Mouse (Mus musculus) midbrain, embryonic 12.5 days (tissue): ENCODE results near the gene Stt3b. TPM values are rescaled to one million over a fixed set of nuclear protein-coding genes. Genes with fewer than 3 reads are reported as not detected.
"Not testable (repeated sequence)": the region's sequence is repeated elsewhere in the genome, so short reads cannot be mapped to it uniquely, and the experiment has no call there.

Experiments used
- ATAC-seq: fragments of 200-750 bp; cut with Nextera tagmentation; 2 replicates; pipeline ENCODE4 v1.8.0; 2017; ENCODE audit warnings: low read depth, moderate TSS enrichment, moderate library complexity; ENCODE audit not compliant: low FRiP score
- H3K27ac ChIP-seq: fragments of 300-500 bp; sonication (generic); replicated peaks from 2 replicates; pipeline ENCODE4 v1.5.1; 2016; ENCODE audit warnings: mild to moderate bottlenecking
- H3K27me3 ChIP-seq: fragments of 300-500 bp; sonication (generic); 2 replicates; pipeline ENCODE4 v1.6.1; 2016; ENCODE audit warnings: mild to moderate bottlenecking
- H3K36me3 ChIP-seq: fragments of 300-500 bp; sonication (generic); 2 replicates; pipeline ENCODE4 v1.6.1; 2016
- H3K4me1 ChIP-seq: fragments of 300-500 bp; sonication (generic); 2 replicates; pipeline ENCODE4 v1.6.1; 2016
- H3K4me2 ChIP-seq: fragments of 300-500 bp; sonication (generic); replicated peaks from 2 replicates; pipeline ENCODE4 v1.6.1; 2016; ENCODE audit warnings: mild to moderate bottlenecking, moderate library complexity
- H3K4me3 ChIP-seq: fragments of 300-500 bp; sonication (generic); 2 replicates; pipeline ENCODE4 v1.5.1; 2016; ENCODE audit warnings: mild to moderate bottlenecking
- H3K9ac ChIP-seq: fragments of 300-500 bp; sonication (generic); replicated peaks from 2 replicates; pipeline ENCODE4 v1.6.1; 2016; ENCODE audit warnings: mild to moderate bottlenecking, moderate library complexity
- H3K9me3 ChIP-seq: fragments of 300-500 bp; sonication (generic); 2 replicates; pipeline ENCODE4 v1.6.1; 2016; ENCODE audit warnings: mild to moderate bottlenecking
- WGBS: fragments of 180-500 bp; shearing (Covaris S2); methylation state at CpG from one replicate; pipeline ENCODE4 v1.1.7; 2016; 5-methylcytosine and 5-hydroxymethylcytosine counted together
- polyA plus RNA-seq: library from polyadenylated mRNA; unstranded; fragments of >200 nt; fragmentation: Nextera tagmentation; extraction: Ambion mirVana; gene quantifications from 2 replicates; pipeline ENCODE4 v1.2.1, GENCODE M21; 2016

The Stt3b gene
- polyA plus RNA-seq, 1 experiment from 2014 or later = 104 TPM

DNA sequence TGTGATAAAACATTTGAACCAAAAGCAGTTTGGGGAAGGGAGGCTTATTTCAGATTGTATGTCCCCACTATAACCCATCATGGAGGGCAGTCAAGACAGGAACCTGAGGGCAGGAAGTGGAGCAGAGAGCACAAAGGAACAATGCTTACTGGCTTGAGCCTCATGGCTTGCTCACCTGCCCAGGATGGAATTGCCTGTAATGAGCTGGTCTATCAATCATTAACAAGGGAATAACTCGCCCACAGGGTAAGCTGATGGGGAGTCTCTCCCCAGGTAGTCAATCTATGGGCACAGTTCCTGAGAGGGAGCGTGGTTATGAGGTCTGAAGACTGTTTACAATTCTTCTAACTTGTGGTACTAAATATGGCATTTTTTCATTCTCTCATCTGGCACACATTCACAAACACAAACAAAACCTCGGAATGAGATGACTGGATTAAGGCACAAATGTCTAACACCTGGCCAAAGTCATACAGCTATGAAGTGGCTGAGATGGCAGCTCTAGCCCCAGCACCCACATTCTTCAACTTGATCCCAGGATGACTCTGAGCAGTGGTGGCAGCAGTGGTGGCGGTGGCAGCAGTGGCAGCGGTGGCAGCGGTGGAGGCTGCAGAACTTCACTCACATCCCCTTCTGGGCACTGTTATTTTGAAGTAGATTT is 22.3 kb downstream of the Stt3b start:
- no peak overlapping the region for H3K27ac ChIP-seq
- H3K4me1 ChIP-seq = peaks cover 5% of the 10 kb centered on the region; the same call in 1 of the 2 replicates
- 97% methylated on average over 6 of the region's 6 CpGs for WGBS
- no peaks in the 10 kb centered on the region for H3K27me3 ChIP-seq
- 0 out of 2 replicates have a peak, but pooled peaks cover 3% of the 10 kb centered on the region for H3K36me3 ChIP-seq
- no peak overlapping the region for H3K4me2 ChIP-seq
- H3K9me3 ChIP-seq = no peaks in the 10 kb centered on the region
- no peak overlapping the region for H3K9ac ChIP-seq
- no peak for ATAC-seq
- no peak overlapping the region for H3K4me3 ChIP-seq

DNA sequence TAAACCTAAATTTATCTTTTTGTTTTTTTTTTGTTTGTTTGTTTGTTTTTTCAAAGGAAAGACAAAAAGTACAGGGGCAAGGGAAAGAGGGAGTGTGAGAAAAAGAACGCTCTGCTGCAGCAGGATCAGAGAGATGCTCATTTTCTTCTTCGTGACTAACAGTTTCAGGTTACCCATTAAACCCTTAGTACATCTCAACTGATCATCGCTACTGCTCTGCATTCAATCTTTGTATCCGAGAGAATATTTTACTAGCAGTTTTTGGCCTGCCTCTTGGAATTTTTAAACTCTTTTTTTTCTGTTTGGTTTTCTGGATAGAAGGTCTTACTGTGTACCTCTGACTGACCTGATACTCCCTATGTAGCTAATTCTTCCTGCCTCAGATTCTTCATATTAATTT is 25.8 kb downstream of the Stt3b start:
- H3K4me2 ChIP-seq = no peak overlapping the region
- no peak overlapping the region for H3K4me3 ChIP-seq
- H3K9me3 ChIP-seq = no peaks in the 10 kb centered on the region
- no peak overlapping the region for H3K27ac ChIP-seq
- peaks cover 5% of the 10 kb centered on the region; the same call in 1 of the 2 replicates for H3K4me1 ChIP-seq
- H3K27me3 ChIP-seq = no peaks in the 10 kb centered on the region
- WGBS = 91% methylated on average over 4 of the region's 4 CpGs
- ATAC-seq = no peak
- H3K9ac ChIP-seq = no peak overlapping the region
- peaks cover 12% of the 10 kb centered on the region; the same call in 1 of the 2 replicates for H3K36me3 ChIP-seq

DNA sequence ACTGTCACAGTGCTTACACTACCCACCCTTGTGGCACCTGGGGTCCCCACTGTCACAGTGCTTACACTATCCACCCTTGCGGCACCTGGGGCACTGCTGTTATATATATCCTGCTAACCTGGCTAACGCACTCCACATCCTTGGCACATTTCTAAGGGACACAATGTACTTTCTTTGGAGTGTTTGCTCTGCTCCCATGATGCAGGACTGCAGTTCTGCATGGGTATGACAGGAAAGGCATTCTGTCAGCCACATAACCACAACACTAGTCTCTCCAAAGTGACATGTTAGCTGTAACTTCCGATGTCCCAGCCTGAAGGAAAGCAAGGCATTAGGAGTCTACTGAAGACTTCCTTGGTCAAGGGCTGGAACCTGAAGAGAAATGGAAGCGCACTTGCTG is 26.8 kb downstream of the Stt3b start:
- H3K4me2 ChIP-seq = no peak overlapping the region
- H3K27ac ChIP-seq = no peak overlapping the region
- no peak overlapping the region for H3K9ac ChIP-seq
- WGBS = 93% methylated on average over 4 of the region's 4 CpGs
- ATAC-seq = no peak
- H3K4me1 ChIP-seq = peaks cover 5% of the 10 kb centered on the region; the same call in 1 of the 2 replicates
- no peaks in the 10 kb centered on the region for H3K27me3 ChIP-seq
- H3K36me3 ChIP-seq = peaks cover 19% of the 10 kb centered on the region; the same call in 1 of the 2 replicates
- no peaks in the 10 kb centered on the region for H3K9me3 ChIP-seq
- H3K4me3 ChIP-seq = no peak overlapping the region

DNA sequence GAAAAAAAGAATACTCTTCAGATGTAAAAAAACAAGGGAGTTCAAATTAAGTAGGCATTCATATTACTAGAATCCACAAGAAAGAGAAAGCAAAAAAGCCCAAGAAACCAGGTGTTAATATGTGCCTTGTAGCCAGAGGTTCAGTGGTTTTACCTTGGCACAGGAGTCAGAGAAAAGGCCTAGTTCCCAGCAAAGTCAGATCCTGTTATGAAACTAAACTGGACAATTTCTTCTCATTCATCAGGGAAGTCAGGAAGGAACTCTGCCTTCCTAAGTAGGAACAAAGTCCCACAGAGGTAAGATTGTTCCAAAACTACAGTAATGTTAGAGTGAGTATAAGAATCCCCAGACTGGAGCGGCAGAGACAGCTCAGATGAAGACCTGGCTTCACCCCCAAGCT is 31.6 kb downstream of the Stt3b start:
- no peak overlapping the region for H3K27ac ChIP-seq
- H3K9ac ChIP-seq = no peak overlapping the region
- no peak for ATAC-seq
- H3K27me3 ChIP-seq = no peaks in the 10 kb centered on the region
- peaks cover 37% of the 10 kb centered on the region for H3K36me3 ChIP-seq
- H3K4me1 ChIP-seq = no peaks in the 10 kb centered on the region
- H3K9me3 ChIP-seq = no peaks in the 10 kb centered on the region
- H3K4me3 ChIP-seq = no peak overlapping the region
- 97% methylated on average over 1 of the region's 1 CpGs for WGBS
- H3K4me2 ChIP-seq = no peak overlapping the region

DNA sequence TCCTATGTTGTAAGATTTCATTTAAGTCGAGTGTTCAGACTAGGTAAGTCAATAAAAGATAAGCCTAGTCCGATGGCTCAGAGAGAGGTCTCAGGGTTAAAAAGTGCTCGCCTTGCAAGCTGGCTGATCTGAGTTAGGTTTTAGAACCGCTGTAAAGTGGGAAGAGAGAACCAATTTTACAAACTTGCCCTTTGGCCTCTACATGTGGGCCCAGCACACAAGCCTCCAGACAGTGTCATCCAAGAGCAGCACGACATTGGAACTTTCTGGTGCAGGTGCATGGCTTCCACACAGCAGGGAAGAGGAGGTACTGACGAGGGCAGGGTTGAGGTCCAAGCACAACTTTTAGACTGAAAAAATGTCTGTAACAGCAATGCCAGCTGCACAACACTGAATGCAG is 35.4 kb downstream of the Stt3b start:
- ATAC-seq = no peak
- Histone ChIP-seq H3K4me2 (no peak overlapping the region), H3K9me3 (no peaks in the 10 kb centered on the region), H3K27me3 (no peaks in the 10 kb centered on the region), H3K27ac (no peak overlapping the region), H3K4me1 (no peaks in the 10 kb centered on the region), H3K9ac (no peak overlapping the region), H3K4me3 (no peak overlapping the region), H3K36me3 (peaks cover 40% of the 10 kb centered on the region)
- 90% methylated on average over 6 of the region's 6 CpGs for WGBS

DNA sequence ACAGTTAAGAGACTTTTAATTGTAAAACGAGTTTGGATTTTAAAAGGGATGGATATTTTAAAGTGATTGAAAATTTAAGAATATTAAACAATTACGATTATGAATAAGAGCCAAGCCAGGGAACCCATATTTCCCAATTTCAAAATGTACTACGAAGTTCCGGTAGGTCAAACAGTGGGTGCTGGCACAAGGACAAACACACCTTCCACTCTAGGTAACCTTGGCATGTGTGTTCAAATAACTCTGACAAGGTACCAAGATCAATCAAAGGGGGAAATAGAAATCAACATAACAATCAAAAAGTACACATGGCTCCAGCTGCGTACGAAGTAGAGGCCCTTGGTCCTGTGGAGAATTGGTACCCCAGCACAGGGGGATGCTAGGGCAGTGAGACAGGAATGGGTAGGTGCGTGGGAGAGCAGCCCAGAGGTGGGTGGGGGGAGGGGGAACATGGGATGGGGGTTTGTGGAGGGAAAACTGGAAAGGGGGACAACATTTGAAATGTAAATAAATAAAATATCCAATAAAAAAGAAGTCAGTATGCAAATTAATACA is 37.0 kb downstream of the Stt3b start:
- no peaks in the 10 kb centered on the region for H3K27me3 ChIP-seq
- WGBS = 94% methylated on average over 7 of the region's 7 CpGs
- H3K4me3 ChIP-seq = no peak overlapping the region
- no peak overlapping the region for H3K27ac ChIP-seq
- ATAC-seq = no peak
- no peaks in the 10 kb centered on the region for H3K4me1 ChIP-seq
- no peak overlapping the region for H3K4me2 ChIP-seq
- peaks cover 30% of the 10 kb centered on the region for H3K36me3 ChIP-seq
- no peaks in the 10 kb centered on the region for H3K9me3 ChIP-seq
- no peak overlapping the region for H3K9ac ChIP-seq

DNA sequence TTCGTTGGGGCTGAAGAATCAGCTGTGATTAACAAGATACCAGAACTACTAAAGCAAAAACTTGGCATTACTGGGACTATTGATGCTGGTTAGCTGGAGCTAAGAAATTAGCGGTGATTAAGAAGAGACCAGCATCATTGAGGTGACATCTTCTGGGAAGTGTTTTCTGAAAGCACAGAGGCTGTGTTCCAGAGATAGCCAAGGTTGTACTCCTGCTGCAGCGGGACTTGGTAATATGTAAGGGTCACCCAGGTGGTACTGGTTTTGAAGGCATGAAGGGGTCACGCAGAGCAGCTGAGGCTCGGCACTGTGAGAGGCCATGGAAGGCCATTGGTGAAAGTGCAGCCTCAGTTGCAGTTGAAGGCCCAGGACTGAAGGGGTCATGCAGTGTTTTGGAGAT is 37.8 kb downstream of the Stt3b start:
- not testable (repeated sequence) for H3K27me3 ChIP-seq, H3K4me3 ChIP-seq, ATAC-seq, H3K4me2 ChIP-seq, H3K9ac ChIP-seq, H3K9me3 ChIP-seq, H3K27ac ChIP-seq, H3K4me1 ChIP-seq
- peaks cover 30% of the 10 kb centered on the region for H3K36me3 ChIP-seq
- WGBS = 94% methylated on average over 4 of the region's 5 CpGs

DNA sequence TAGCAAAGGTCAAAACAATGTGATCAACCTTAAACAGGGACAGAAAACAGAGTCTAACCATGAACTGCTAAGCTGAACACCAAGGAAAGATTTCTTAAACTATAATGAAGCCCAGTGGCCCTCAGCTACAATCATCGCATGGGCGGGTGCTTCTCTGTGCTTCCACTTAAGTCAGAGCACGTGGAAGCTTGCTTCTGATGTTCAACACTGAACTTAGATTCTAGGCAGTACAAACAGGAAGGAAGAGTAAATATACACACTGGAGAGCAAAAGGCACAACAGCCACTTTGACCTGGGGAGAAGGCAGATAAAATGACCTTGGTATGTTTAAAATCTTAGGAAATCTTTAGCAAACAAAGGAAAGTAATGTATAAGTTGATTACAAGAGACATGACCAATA is 38.7 kb downstream of the Stt3b start:
- peaks cover 26% of the 10 kb centered on the region for H3K36me3 ChIP-seq

DNA sequence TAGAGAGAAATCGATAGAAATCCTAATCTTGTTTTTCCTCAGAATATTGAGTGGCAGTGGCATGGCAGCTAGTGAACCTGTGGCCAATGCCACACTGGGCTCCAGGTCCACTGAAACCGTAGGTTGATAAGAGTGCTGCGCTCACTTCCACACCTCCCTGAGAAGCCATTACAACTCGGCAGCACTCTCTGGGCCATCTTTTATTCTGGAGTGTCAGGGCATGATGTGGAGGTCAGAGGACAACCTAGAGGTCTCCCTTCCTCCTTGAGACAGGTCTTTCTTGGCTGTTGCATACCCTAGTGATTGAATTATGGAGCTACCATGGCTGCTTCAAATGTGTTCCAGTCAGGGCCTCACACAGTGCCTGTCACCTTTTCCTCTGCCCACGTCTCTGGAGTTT is 48.3 kb downstream of the Stt3b start:
- 85% methylated on average over 5 of the region's 5 CpGs for WGBS
- ATAC-seq = no peak

More for the DNA sequence above, 38.7 kb downstream of the Stt3b start:
- Histone ChIP-seq H3K4me2 (no peak overlapping the region), H3K4me1 (no peaks in the 10 kb centered on the region), H3K9ac (no peak overlapping the region), H3K27me3 (no peaks in the 10 kb centered on the region), H3K27ac (no peak overlapping the region), H3K9me3 (no peaks in the 10 kb centered on the region), H3K4me3 (no peak overlapping the region)
- no peak for ATAC-seq
- WGBS = 87% methylated on average over 3 of the region's 3 CpGs

DNA sequence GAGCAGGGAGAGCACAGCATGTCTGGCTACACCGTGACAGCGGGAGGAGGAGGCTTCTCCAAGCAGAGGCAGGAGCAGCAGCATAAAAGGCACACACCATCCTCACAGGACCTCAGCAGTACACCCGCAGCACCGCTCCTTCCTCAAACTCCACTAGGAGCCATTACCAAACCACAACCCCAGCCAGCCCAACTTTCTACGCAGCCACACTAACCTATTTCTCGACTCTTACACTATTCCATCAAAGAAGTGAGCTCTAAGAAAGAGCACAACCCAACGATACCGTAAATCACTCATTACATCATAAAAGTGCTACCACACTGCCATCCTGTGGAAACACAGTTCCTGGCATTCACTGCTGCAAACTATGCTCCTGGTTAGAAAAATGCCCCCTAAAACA is 48.8 kb downstream of the Stt3b start:
- Histone ChIP-seq H3K9me3 (no peaks in the 10 kb centered on the region), H3K4me1 (no peaks in the 10 kb centered on the region), H3K9ac (no peak overlapping the region), H3K4me3 (no peak overlapping the region), H3K4me2 (no peak overlapping the region), H3K27me3 (no peaks in the 10 kb centered on the region), H3K27ac (no peak overlapping the region), H3K36me3 (peaks cover 34% of the 10 kb centered on the region)
- no peak for ATAC-seq
- 90% methylated on average over 8 of the region's 8 CpGs for WGBS

More for the DNA sequence above, 48.3 kb downstream of the Stt3b start:
- H3K36me3 ChIP-seq = peaks cover 30% of the 10 kb centered on the region
- no peak overlapping the region for H3K4me3 ChIP-seq
- H3K9me3 ChIP-seq = no peaks in the 10 kb centered on the region
- no peak overlapping the region for H3K27ac ChIP-seq
- H3K4me2 ChIP-seq = no peak overlapping the region
- no peak overlapping the region for H3K9ac ChIP-seq
- H3K4me1 ChIP-seq = no peaks in the 10 kb centered on the region
- no peaks in the 10 kb centered on the region for H3K27me3 ChIP-seq

DNA sequence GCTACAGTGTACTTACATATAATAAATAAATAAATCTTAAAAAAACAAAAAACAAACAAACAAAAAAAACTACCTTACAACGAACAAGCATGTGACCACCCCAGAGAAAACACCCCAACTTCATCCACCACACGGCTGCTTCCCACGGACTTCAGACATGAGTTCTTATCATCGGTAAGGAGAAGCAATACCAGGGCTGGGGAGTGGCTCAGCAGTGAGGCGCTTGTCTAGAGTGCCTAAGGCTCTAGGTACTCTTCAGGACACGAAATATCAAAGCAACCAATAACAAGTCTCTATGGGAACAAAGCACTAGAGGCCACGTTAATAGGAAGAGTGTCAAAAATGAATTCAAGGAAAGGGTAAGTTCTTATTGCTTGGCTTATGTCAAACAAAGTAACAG is 49.8 kb downstream of the Stt3b start:
- no peak for ATAC-seq
- H3K27me3 ChIP-seq = no peaks in the 10 kb centered on the region
- no peak overlapping the region for H3K4me2 ChIP-seq
- no peak overlapping the region for H3K27ac ChIP-seq
- peaks cover 34% of the 10 kb centered on the region for H3K36me3 ChIP-seq
- WGBS = 91% methylated on average over 7 of the region's 7 CpGs
- H3K4me3 ChIP-seq = no peak overlapping the region
- H3K9ac ChIP-seq = no peak overlapping the region
- no peaks in the 10 kb centered on the region for H3K4me1 ChIP-seq
- no peaks in the 10 kb centered on the region for H3K9me3 ChIP-seq

DNA sequence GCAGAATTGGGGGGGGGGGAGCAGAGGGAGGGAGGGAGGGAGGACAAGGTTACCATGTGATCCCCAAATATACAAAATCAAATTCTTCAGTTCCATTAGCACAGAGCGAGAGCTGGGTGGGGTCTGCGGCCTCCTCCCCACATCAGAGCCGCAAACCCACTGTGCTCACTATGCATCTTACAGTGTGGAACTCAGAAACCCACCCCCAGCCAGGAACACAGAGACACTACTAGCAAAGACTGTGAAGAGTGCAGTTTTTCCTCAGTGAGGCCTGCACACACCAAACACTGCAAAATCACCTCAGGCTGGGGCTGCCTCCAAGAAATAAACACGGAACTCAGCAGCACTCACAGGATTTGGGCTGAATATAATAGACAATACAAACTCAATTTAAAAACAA is 50.4 kb downstream of the Stt3b start:
- H3K27me3 ChIP-seq = no peaks in the 10 kb centered on the region

More for the DNA sequence above, 50.4 kb downstream of the Stt3b start:
- Histone ChIP-seq H3K4me2 (no peak overlapping the region), H3K9ac (no peak overlapping the region), H3K4me3 (no peak overlapping the region), H3K27ac (no peak overlapping the region), H3K36me3 (peaks cover 37% of the 10 kb centered on the region), H3K4me1 (no peaks in the 10 kb centered on the region), H3K9me3 (no peaks in the 10 kb centered on the region)
- WGBS = 95% methylated on average over 4 of the region's 4 CpGs
- ATAC-seq = no peak
